Mouse (Mus musculus): ENCODE results near the gene 2310007B03Rik. TPM values are rescaled to one million over a fixed set of nuclear protein-coding genes. Genes with fewer than 3 reads are reported as not detected.
"Not testable (repeated sequence)": the region's sequence is repeated elsewhere in the genome, so short reads cannot be mapped to it uniquely, and the experiment has no call there.

Gene 2310007B03Rik
- not detected for total RNA-seq (2021)

- intact Hi-C loops (cut with DNase I): no loop called here
- no peak for DNase-seq (ENCODE audit: low spot score in 2 of 2)
Measured at GRCm38 (mm10) chr1:93160501-93161133, at the start of gene 2310007B03Rik. Gene 2310007B03Rik, minus strand, starts transcription at chr1:93160948.

- DNase-seq (ENCODE audit: low spot score in 2 of 2): peak; percentile 28 to 40
- intact Hi-C loops (cut with DNase I): no loop called here
Measured at GRCm38 (mm10) chr1:93210213-93210641, 49.5 kb upstream of the 2310007B03Rik start.

- intact Hi-C loops (cut with DNase I): no loop called here
- DNase-seq (ENCODE audit: low spot score in 2 of 2): peak; percentile 15 to 17
Measured at GRCm38 (mm10) chr1:93207536-93208064, 46.9 kb upstream of the 2310007B03Rik start.

- no peak for DNase-seq (ENCODE audit: low spot score in 2 of 2)
- intact Hi-C loops (cut with DNase I): no loop called here
Measured at GRCm38 (mm10) chr1:93206277-93206970, 45.7 kb upstream of the 2310007B03Rik start.

GRCm38 (mm10) chr1:93197916-93198315, 37.2 kb upstream of the 2310007B03Rik start:
- DNase-seq (ENCODE audit: low spot score in 2 of 2): no peak
- intact Hi-C loops (cut with DNase I): no loop called here

- DNase-seq (ENCODE audit: low spot score in 2 of 2); intact Hi-C loops (cut with DNase I): not testable (repeated sequence)
Measured at GRCm38 (mm10) chr1:93197454-93197853, 36.7 kb upstream of the 2310007B03Rik start.

GRCm38 (mm10) chr1:93194961-93195360, 34.2 kb upstream of the 2310007B03Rik start:
- no peak for DNase-seq (ENCODE audit: low spot score in 2 of 2)
- intact Hi-C loops (cut with DNase I): no loop called here

GRCm38 (mm10) chr1:93190726-93191305, 30.1 kb upstream of the 2310007B03Rik start:
- intact Hi-C loops (cut with DNase I): no loop called here

GRCm38 (mm10) chr1:93184071-93184828, 23.5 kb upstream of the 2310007B03Rik start:
- intact Hi-C loops (cut with DNase I): no loop called here
- DNase-seq (ENCODE audit: low spot score in 2 of 2): peak in 1 of 2 experiments; percentile 12

More at GRCm38 (mm10) chr1:93190726-93191305, 30.1 kb upstream of the 2310007B03Rik start:
- no peak for DNase-seq (ENCODE audit: low spot score in 2 of 2)

GRCm38 (mm10) chr1:93182281-93182680, 21.5 kb upstream of the 2310007B03Rik start:
- DNase-seq (ENCODE audit: low spot score in 2 of 2): no peak
- intact Hi-C loops (cut with DNase I): no loop called here

GRCm38 (mm10) chr1:93176525-93177332, 16.0 kb upstream of the 2310007B03Rik start:
- DNase-seq (ENCODE audit: low spot score in 2 of 2): peak; percentile 30 to 43
- intact Hi-C loops (cut with DNase I): loop anchor here (5.0 kb wide), 2 partner anchors 61 to 166 kb away; partner anchors contain the start of genes Pask, Ppp1r7 and Sned1

- no peak for DNase-seq (ENCODE audit: low spot score in 2 of 2)
- intact Hi-C loops (cut with DNase I): loop anchor here (5.0 kb wide), 2 partner anchors 61 to 166 kb away; partner anchors contain the start of genes Pask, Ppp1r7 and Sned1
Measured at GRCm38 (mm10) chr1:93175849-93176248, 15.1 kb upstream of the 2310007B03Rik start.

GRCm38 (mm10) chr1:93174399-93174798, 13.7 kb upstream of the 2310007B03Rik start:
- intact Hi-C loops (cut with DNase I): loop anchor here (5.0 kb wide), 1 partner anchor 333 kb away; no protein-coding TSS in a partner anchor
- DNase-seq (ENCODE audit: low spot score in 2 of 2): peak; percentile 50 to 68

GRCm38 (mm10) chr1:93173665-93174064, 12.9 kb upstream of the 2310007B03Rik start:
- no peak for DNase-seq (ENCODE audit: low spot score in 2 of 2)

GRCm38 (mm10) chr1:93168295-93168775, 7.6 kb upstream of the 2310007B03Rik start, which contains the start of gene Crocc2:
Gene Crocc2, plus strand, starts transcription at chr1:93168725.
- intact Hi-C loops (cut with DNase I): no loop called here
- no peak for DNase-seq (ENCODE audit: low spot score in 2 of 2)

More at GRCm38 (mm10) chr1:93173665-93174064, 12.9 kb upstream of the 2310007B03Rik start:
- intact Hi-C loops (cut with DNase I): loop anchor here (5.0 kb wide), 1 partner anchor 334 kb away; no protein-coding TSS in a partner anchor

- DNase-seq (ENCODE audit: low spot score in 2 of 2): no peak
- intact Hi-C loops (cut with DNase I): no loop called here
Measured at GRCm38 (mm10) chr1:93166346-93167079, 5.8 kb upstream of the 2310007B03Rik start.

- intact Hi-C loops (cut with DNase I): no loop called here
- no peak for DNase-seq (ENCODE audit: low spot score in 2 of 2)
Measured at GRCm38 (mm10) chr1:93165447-93165846, 4.7 kb upstream of the 2310007B03Rik start.

- intact Hi-C loops (cut with DNase I): no loop called here
- no peak for DNase-seq (ENCODE audit: low spot score in 2 of 2)
Measured at GRCm38 (mm10) chr1:93162588-93162987, 1.8 kb upstream of the 2310007B03Rik start.
